Mouse (Mus musculus): ENCODE measurements around the gene Nfe2l1.
"Not testable (repeated sequence)": the region's sequence is repeated elsewhere in the genome, so short reads cannot be mapped to it uniquely, and the experiment has no call there.

The Nfe2l1 gene

GRCm38 (mm10) chr11:96778061-96778627, 51.6 kb downstream of the Nfe2l1 start:
- not testable (repeated sequence) for DNase-seq (ENCODE audit: low spot score)

- DNase-seq (ENCODE audit: low spot score), result peak; percentile 98
Observed at GRCm38 (mm10) chr11:96776968-96777962, 52.5 kb downstream of the Nfe2l1 start, which contains the start of gene Snx11. Gene Snx11, minus strand, starts transcription at chr11:96777559.

GRCm38 (mm10) chr11:96776068-96776467, 53.7 kb downstream of the Nfe2l1 start:
- DNase-seq (ENCODE audit: low spot score), result peak; percentile 35

GRCm38 (mm10) chr11:96775665-96776064, 54.1 kb downstream of the Nfe2l1 start:
- DNase-seq (ENCODE audit: low spot score), result peak; percentile 14

GRCm38 (mm10) chr11:96775063-96775462, 54.7 kb downstream of the Nfe2l1 start:
- peak; percentile 46 for DNase-seq (ENCODE audit: low spot score)

GRCm38 (mm10) chr11:96774536-96774935, 55.2 kb downstream of the Nfe2l1 start:
- DNase-seq (ENCODE audit: low spot score), result peak; percentile 12

- no peak for DNase-seq (ENCODE audit: low spot score)
Observed at GRCm38 (mm10) chr11:96772413-96772812, 57.4 kb downstream of the Nfe2l1 start.

GRCm38 (mm10) chr11:96771274-96771975, 58.3 kb downstream of the Nfe2l1 start:
- no peak for DNase-seq (ENCODE audit: low spot score)

GRCm38 (mm10) chr11:96768240-96768639, 61.5 kb downstream of the Nfe2l1 start:
- no peak for DNase-seq (ENCODE audit: low spot score)
